Mouse (Mus musculus) right cerebral cortex, postnatal 14 days (tissue): ENCODE measurements around the gene Ap4e1.
"Not testable (repeated sequence)": the region's sequence is repeated elsewhere in the genome, so short reads cannot be mapped to it uniquely, and the experiment has no call there.

Experiments used
- DNase-seq: peaks from one replicate; pipeline ENCODE4 v3.0.0; 2022

Gene Ap4e1

GRCm38 (mm10) chr2:127079066-127079465 lies 70.5 kb downstream of the Ap4e1 start:
- DNase-seq, result not testable (repeated sequence)

- DNase-seq, result no peak
These were observed 71.5 kb downstream of the Ap4e1 start for GRCm38 (mm10) chr2:127079881-127080590.

GRCm38 (mm10) chr2:127080591-127081218 lies 72.2 kb downstream of the Ap4e1 start:
- no peak for DNase-seq

- no peak for DNase-seq
These were observed 77.7 kb downstream of the Ap4e1 start for GRCm38 (mm10) chr2:127086235-127086634.

- not testable (repeated sequence) for DNase-seq
These were observed 81.6 kb downstream of the Ap4e1 start for GRCm38 (mm10) chr2:127090151-127090550.

- DNase-seq, result no peak
These were observed 83.5 kb downstream of the Ap4e1 start for GRCm38 (mm10) chr2:127092000-127092399.

- DNase-seq, result no peak
These were observed 100.5 kb downstream of the Ap4e1 start for GRCm38 (mm10) chr2:127108986-127109385.
